Mouse (Mus musculus): ENCODE data around the gene Fndc3a. TPM values are rescaled to one million over a fixed set of nuclear protein-coding genes. Genes with fewer than 3 reads are reported as not detected.
A peak's percentile ranks its signal among the peaks of the same experiment; 100 is the strongest.

Fndc3a gene
- polyA plus RNA-seq, 1 experiment from 2014 or later = 37.2 TPM

DNA sequence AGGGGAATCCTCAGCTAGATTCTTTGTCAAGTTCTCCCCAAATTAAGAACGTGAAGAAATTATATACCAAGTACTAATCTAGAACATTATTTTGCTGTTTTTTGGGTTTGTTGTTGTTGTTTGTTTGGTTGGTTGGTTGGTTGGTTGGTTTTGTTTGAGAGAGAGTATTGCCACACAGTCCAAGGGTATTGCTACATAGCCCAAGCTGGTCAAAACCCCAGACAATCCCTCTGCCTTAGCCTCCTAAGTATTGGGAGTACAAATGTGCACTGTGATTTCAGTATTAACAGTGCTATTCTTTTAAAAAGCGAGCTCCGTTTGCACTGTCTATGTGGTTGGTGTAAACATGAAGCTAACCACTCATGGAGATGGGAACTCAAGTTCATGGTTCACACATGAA, 37.9 kb downstream of the Fndc3a start:
- WGBS = 95% methylated on average over 3 of the region's 3 CpGs
- Histone ChIP-seq H3K27me3 (no peaks in the 10 kb centered on the region), H3K4me3 (replicated peaks) (no peak overlapping the region), H3K9ac (replicated peaks) (no peak overlapping the region), H3K4me2 (no peak overlapping the region), H3K4me1 (replicated peaks) (no peaks in the 10 kb centered on the region), H3K9me3 (no peaks in the 10 kb centered on the region), H3K27ac (no peak overlapping the region), H3K36me3 (no peaks in the 10 kb centered on the region)
- no peak for ATAC-seq (ENCODE audit: insufficient number of reproducible peaks, insufficient read depth, low FRiP score, low TSS enrichment, low read depth)

DNA sequence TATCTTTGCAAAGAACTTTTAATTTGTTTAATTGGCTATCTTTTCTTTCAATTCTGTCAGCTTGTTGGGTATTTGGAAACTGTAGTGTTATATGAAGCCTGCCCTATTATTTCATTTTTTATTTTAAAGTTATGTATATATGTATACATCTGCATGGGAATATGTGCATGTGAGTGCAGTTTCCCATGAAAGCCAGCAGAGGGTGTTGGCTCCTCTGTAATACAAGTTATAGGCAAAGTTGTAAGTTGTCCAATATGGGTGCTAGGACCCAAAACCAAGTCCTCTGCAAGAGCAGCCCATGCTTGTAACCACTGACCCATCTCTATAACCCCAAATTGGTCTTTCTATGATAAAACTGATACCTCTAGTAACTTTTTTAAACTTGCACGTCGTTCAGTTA, 38.8 kb downstream of the Fndc3a start:
- WGBS = 93% methylated on average over 2 of the region's 2 CpGs

DNA sequence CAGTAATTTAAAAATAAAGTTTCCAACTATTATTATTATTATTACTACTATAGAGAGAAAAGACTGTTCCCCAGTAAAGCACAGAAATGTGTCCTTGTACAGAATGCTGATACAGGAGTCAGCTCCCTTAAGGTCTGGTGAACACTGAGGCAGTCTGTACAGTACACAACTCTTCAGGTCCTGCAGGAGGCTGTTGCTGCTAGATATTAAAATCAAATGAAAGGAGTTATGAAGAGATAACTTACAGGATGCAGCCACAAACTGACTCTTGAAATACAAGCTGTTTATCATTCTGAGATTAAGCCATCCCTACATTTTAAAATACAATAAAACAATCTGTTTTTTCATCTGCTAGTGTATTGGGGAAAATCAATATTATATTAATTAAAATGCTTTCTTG, 60.5 kb downstream of the Fndc3a start:
- Histone ChIP-seq H3K9ac (replicated peaks) (no peak overlapping the region), H3K9me3 (no peaks in the 10 kb centered on the region), H3K4me2 (no peak overlapping the region), H3K27me3 (no peaks in the 10 kb centered on the region), H3K36me3 (no peaks in the 10 kb centered on the region), H3K4me1 (replicated peaks) (no peaks in the 10 kb centered on the region), H3K4me3 (replicated peaks) (no peak overlapping the region), H3K27ac (no peak overlapping the region)
- ATAC-seq (ENCODE audit: insufficient number of reproducible peaks, insufficient read depth, low FRiP score, low TSS enrichment, low read depth) = no peak

More for the DNA sequence above, 38.8 kb downstream of the Fndc3a start:
- ATAC-seq (ENCODE audit: insufficient number of reproducible peaks, insufficient read depth, low FRiP score, low TSS enrichment, low read depth) = no peak
- Histone ChIP-seq H3K27me3 (no peaks in the 10 kb centered on the region), H3K9me3 (no peaks in the 10 kb centered on the region), H3K4me2 (no peak overlapping the region), H3K36me3 (no peaks in the 10 kb centered on the region), H3K27ac (no peak overlapping the region), H3K4me1 (replicated peaks) (no peaks in the 10 kb centered on the region), H3K9ac (replicated peaks) (no peak overlapping the region), H3K4me3 (replicated peaks) (no peak overlapping the region)

DNA sequence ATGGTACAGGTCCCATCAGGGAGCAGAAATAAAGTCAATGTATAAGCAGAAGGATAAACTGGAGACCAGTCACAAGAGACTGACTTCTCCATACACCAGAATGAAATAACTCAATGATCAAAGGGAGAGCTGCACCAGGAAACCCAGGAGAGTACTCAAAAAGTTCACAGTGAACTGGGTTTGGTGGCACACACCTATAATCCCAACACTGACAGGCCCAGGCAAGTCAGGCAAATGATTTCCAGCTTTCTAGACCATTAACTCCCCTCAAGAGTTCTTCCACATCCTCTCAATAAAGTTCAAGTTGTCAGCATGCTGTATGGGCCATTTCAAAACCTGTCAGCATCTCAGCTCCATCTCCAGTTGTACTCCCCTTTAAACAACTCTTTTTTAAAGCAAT, 64.3 kb downstream of the Fndc3a start:
- H3K27me3 ChIP-seq = no peaks in the 10 kb centered on the region
- ATAC-seq (ENCODE audit: insufficient number of reproducible peaks, insufficient read depth, low FRiP score, low TSS enrichment, low read depth) = no peak
- H3K36me3 ChIP-seq = peaks cover 4% of the 10 kb centered on the region; the same call in 1 of the 2 replicates
- no peaks in the 10 kb centered on the region for H3K9me3 ChIP-seq
- no peak overlapping the region for H3K27ac ChIP-seq
- H3K4me2 ChIP-seq = no peak overlapping the region
- H3K9ac ChIP-seq (replicated peaks) = no peak overlapping the region
- no peak overlapping the region for H3K4me3 ChIP-seq (replicated peaks)
- H3K4me1 ChIP-seq (replicated peaks) = no peaks in the 10 kb centered on the region

DNA sequence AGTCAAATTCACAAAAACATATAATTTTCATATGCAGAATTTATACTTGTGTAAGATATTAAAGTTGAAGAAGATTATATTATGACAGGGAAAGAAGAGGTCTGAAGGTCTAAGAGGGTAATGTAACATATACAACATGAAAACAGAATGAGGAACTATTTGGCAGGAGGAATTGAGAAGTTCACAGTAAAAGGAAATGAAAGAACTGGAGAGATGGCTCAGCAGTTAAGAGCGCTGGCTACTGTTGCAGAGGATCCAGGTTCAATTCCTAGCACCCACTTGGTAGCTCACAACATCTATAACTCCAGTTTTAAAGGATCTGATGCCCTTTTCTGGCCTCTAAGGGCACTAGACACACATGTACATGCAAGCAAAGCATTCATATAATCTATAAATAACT, 65.2 kb downstream of the Fndc3a start:
- H3K4me2 ChIP-seq = no peak overlapping the region
- ATAC-seq (ENCODE audit: insufficient number of reproducible peaks, insufficient read depth, low FRiP score, low TSS enrichment, low read depth) = no peak

DNA sequence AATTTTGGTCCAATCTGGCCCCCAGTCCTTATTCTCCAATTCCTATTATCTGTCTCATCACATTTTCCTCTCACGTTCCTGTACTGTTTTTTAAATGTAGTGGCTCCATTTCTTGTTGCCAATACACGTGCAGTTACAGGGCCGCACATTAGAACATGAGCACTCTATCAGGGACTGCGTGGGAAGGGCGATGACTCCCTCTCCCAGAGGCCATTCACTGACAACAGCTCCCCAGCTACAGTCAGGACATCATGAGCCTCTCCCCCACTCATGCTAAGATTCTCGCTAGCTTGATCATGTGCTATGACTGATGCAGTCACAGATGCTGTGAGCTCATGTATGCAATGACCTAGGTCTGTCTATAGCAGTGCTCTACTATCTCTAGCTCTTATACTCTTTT, 71.3 kb downstream of the Fndc3a start:
- Histone ChIP-seq H3K4me2 (no peak overlapping the region), H3K27me3 (no peaks in the 10 kb centered on the region), H3K9me3 (no peaks in the 10 kb centered on the region), H3K4me3 (replicated peaks) (no peak overlapping the region), H3K27ac (no peak overlapping the region), H3K9ac (replicated peaks) (no peak overlapping the region), H3K4me1 (replicated peaks) (no peaks in the 10 kb centered on the region), H3K36me3 (peaks cover 4% of the 10 kb centered on the region; the same call in 1 of the 2 replicates)
- WGBS = 90% methylated on average over 6 of the region's 6 CpGs
- no peak for ATAC-seq (ENCODE audit: insufficient number of reproducible peaks, insufficient read depth, low FRiP score, low TSS enrichment, low read depth)

More for the DNA sequence above, 65.2 kb downstream of the Fndc3a start:
- 94% methylated on average over 1 of the region's 1 CpGs for WGBS
- no peaks in the 10 kb centered on the region for H3K27me3 ChIP-seq
- no peaks in the 10 kb centered on the region for H3K4me1 ChIP-seq (replicated peaks)
- H3K4me3 ChIP-seq (replicated peaks) = no peak overlapping the region
- H3K9me3 ChIP-seq = no peaks in the 10 kb centered on the region
- H3K27ac ChIP-seq = no peak overlapping the region
- no peak overlapping the region for H3K9ac ChIP-seq (replicated peaks)
- peaks cover 4% of the 10 kb centered on the region; the same call in 1 of the 2 replicates for H3K36me3 ChIP-seq

DNA sequence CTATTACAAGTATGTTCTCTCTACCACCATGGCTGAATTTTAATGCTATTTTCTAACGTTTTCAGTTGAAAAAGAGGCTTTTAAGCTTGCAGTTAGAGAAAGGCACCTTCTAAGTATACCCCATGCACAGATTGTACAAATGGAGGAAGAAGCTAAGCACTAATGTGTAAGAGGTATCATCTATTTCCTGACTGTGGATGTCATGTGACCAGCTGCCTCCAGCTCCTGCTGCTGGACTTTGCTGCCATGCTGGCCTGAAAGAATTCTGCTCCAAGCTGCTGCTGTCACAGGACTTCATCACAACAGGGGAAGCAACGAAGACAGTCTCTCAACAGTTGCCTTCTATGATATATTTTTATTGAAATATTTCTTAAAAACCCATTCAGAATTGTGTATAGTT, 76.2 kb downstream of the Fndc3a start:
- no peaks in the 10 kb centered on the region for H3K36me3 ChIP-seq
- no peak overlapping the region for H3K9ac ChIP-seq (replicated peaks)
- no peak overlapping the region for H3K27ac ChIP-seq
- WGBS = 81% methylated on average over 2 of the region's 2 CpGs
- H3K9me3 ChIP-seq = no peaks in the 10 kb centered on the region
- no peak overlapping the region for H3K4me2 ChIP-seq
- H3K4me1 ChIP-seq (replicated peaks) = no peaks in the 10 kb centered on the region
- no peak for ATAC-seq (ENCODE audit: insufficient number of reproducible peaks, insufficient read depth, low FRiP score, low TSS enrichment, low read depth)
- no peaks in the 10 kb centered on the region for H3K27me3 ChIP-seq
- no peak overlapping the region for H3K4me3 ChIP-seq (replicated peaks)

DNA sequence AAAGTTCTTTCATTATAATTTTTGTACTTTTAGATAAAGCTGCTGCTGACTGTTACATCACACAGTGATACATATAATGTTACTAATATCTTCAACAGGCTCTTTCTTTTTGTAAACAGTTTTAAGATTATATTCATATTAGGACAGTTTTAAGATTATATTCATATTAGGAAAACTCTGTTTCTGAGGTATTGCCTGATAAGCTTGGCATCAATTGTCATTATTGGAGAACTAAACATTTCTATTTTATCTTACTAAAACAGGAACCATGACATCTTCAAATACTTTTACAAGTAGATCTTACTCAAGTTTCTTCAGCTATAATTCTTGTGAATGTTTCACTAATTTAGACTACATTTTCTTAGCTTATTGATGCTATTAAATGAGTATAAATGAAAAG, 84.4 kb downstream of the Fndc3a start:
- H3K27me3 ChIP-seq = no peaks in the 10 kb centered on the region

DNA sequence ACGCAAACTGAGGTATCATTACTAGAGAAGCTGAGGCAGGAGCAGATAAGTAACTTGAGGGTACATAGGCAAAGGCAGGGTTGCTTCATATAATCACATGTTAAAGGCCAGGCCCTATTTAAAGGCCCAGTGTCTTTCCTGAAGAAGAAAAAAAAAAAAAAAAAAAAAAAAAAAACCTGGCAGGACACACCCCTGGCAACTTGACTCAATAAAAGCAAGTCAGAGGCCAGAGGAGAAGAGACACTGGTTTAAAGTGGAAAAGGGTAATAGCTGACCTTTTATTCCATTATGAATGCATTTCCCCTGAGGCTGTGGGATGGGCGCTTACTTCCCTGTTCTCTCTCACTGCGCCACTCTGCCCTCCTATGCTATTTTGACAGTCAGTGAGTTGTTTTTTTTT, 105.7 kb downstream of the Fndc3a start:
- Histone ChIP-seq H3K4me1 (replicated peaks) (peaks cover 18% of the 10 kb centered on the region), H3K27me3 (no peaks in the 10 kb centered on the region), H3K36me3 (no peaks in the 10 kb centered on the region), H3K27ac (no peak overlapping the region), H3K9ac (replicated peaks) (no peak overlapping the region), H3K4me2 (no peak overlapping the region), H3K4me3 (replicated peaks) (no peak overlapping the region), H3K9me3 (no peaks in the 10 kb centered on the region)
- WGBS = 91% methylated on average over 3 of the region's 3 CpGs
- no peak for ATAC-seq (ENCODE audit: insufficient number of reproducible peaks, insufficient read depth, low FRiP score, low TSS enrichment, low read depth)

More for the DNA sequence above, 84.4 kb downstream of the Fndc3a start:
- H3K4me1 ChIP-seq (replicated peaks) = no peaks in the 10 kb centered on the region
- H3K4me3 ChIP-seq (replicated peaks) = no peak overlapping the region
- H3K4me2 ChIP-seq = no peak overlapping the region
- no peaks in the 10 kb centered on the region for H3K36me3 ChIP-seq
- no peak overlapping the region for H3K27ac ChIP-seq
- no peak for ATAC-seq (ENCODE audit: insufficient number of reproducible peaks, insufficient read depth, low FRiP score, low TSS enrichment, low read depth)
- no peak overlapping the region for H3K9ac ChIP-seq (replicated peaks)
- 0 out of 2 replicates have a peak, but pooled peaks cover 3% of the 10 kb centered on the region for H3K9me3 ChIP-seq

DNA sequence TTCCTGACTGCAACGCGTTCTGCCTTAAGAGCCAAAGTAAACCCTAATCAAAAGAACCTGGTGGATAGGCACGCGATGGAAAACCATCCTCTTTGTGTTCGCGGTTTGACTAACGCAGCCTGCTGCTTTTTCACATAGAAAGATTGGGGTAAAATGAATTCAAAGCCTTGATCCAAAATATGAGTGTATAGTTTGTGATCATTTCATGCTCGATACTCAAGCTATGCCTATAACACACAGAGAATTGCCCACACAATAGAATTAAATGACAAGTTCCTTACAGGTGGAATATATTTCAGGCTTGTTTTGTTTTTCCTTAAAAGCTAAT, 106.6 kb downstream of the Fndc3a start:
- Histone ChIP-seq H3K4me1 (replicated peaks) (peaks cover 18% of the 10 kb centered on the region), H3K36me3 (peaks cover 3% of the 10 kb centered on the region; the same call in 1 of the 2 replicates)

DNA sequence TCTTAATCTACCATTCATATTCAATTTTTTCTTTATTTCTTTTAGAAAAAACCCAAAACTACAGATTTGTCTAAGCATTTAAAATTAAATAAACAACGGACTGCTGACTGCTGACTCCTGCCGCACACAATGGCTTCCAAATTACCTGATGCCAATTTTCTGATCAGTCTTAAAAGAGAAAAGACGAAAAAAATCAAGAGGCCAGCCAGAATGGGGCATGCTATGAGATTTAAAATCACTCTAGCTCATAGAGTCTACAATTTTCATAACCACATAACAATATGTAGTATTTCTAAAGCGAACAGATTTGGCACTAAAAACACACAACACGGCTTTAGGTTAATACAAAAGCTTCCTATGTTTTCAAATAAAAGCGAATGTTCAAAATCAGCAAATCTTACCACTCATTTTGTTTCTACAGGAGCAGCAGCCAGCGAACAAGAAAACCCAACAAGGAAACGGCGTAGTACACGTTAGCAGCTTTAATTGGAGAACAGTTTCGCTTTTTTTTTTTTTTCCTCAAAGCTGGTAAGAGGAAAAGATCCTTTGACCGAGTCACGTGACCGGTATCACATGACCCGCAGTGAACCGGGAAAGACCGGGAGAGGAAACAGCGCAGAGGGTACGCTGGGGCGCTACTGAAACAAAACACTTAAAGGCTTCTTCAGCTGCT, 107.1 kb downstream of the Fndc3a start:
- no peaks in the 10 kb centered on the region for H3K27me3 ChIP-seq
- peaks cover 8% of the 10 kb centered on the region for H3K36me3 ChIP-seq
- peak; percentile 95 for ATAC-seq (ENCODE audit: insufficient number of reproducible peaks, insufficient read depth, low FRiP score, low TSS enrichment, low read depth)
- no peaks in the 10 kb centered on the region for H3K9me3 ChIP-seq
- H3K9ac ChIP-seq (replicated peaks) = peak overlapping the region; percentile 63
- peak overlapping the region; percentile 48 for H3K4me3 ChIP-seq (replicated peaks)
- peaks cover 18% of the 10 kb centered on the region for H3K4me1 ChIP-seq (replicated peaks)
- H3K27ac ChIP-seq = peak overlapping the region; percentile 84
- peak overlapping the region; percentile 74 for H3K4me2 ChIP-seq
- 4% methylated on average over 20 of the region's 20 CpGs for WGBS

More for the DNA sequence above, 106.6 kb downstream of the Fndc3a start:
- WGBS = 2% methylated on average over 8 of the region's 8 CpGs
- no peaks in the 10 kb centered on the region for H3K27me3 ChIP-seq
- H3K27ac ChIP-seq = peak overlapping the region; percentile 84
- H3K9me3 ChIP-seq = no peaks in the 10 kb centered on the region
- no peak; the same call in 1 of the 2 replicates for ATAC-seq (ENCODE audit: insufficient number of reproducible peaks, insufficient read depth, low FRiP score, low TSS enrichment, low read depth)
- H3K4me3 ChIP-seq (replicated peaks) = peak overlapping the region; percentile 48
- peak overlapping the region; percentile 74 for H3K4me2 ChIP-seq
- peak overlapping the region; percentile 63; the same call in 1 of the 2 replicates for H3K9ac ChIP-seq (replicated peaks)
